Mouse (Mus musculus) stomach, postnatal 0 days (tissue): ENCODE measurements at regions not wholly inside any gene's neighbourhood (a gene's known extent, or its start where the extent isn't known, plus 50 kb on each side); places are given as distances from the start of the nearest gene placed in this dataset.

Experiments used
- ATAC-seq: fragments of 200-750 bp; cut with Nextera tagmentation; 2 replicates; pipeline ENCODE4 v1.8.0; 2017; ENCODE audit not compliant: low FRiP score, low TSS enrichment
- DNase-seq: peaks from one replicate; pipeline ENCODE4 v3.0.0-alpha.2; 2016; ENCODE audit warnings: low spot score
- H3K27ac ChIP-seq: fragments of 300-500 bp; sonication (generic); replicated peaks from 2 replicates; pipeline ENCODE4 v1.5.1; 2014; ENCODE audit warnings: mild to moderate bottlenecking, control low read depth
- H3K27me3 ChIP-seq: fragments of 300-500 bp; sonication (generic); 2 replicates; pipeline ENCODE4 v1.6.1; 2014; ENCODE audit warnings: low read length; ENCODE audit not compliant: control insufficient read depth, insufficient read depth
- H3K36me3 ChIP-seq: fragments of 300-500 bp; sonication (generic); 2 replicates; pipeline ENCODE4 v1.6.1; 2014; ENCODE audit warnings: low read length, mixed read lengths; ENCODE audit not compliant: control insufficient read depth, insufficient read depth
- H3K4me1 ChIP-seq: fragments of 300-500 bp; sonication (generic); replicated peaks from 2 replicates; pipeline ENCODE4 v1.6.1; 2014; ENCODE audit warnings: antibody characterized with exemption; ENCODE audit not compliant: control insufficient read depth, insufficient read depth
- H3K4me2 ChIP-seq: fragments of 300-500 bp; sonication (generic); replicated peaks from 2 replicates; pipeline ENCODE4 v1.6.1; 2014; ENCODE audit warnings: low read depth, mild to moderate bottlenecking, control low read depth, moderate library complexity
- H3K4me3 ChIP-seq: fragments of 300-500 bp; sonication (generic); 2 replicates; pipeline ENCODE4 v1.5.1; 2014; ENCODE audit warnings: low read depth, low read length, control low read depth
- H3K9ac ChIP-seq: fragments of 300-500 bp; sonication (generic); 2 replicates; pipeline ENCODE4 v1.6.1; 2014; ENCODE audit warnings: mild to moderate bottlenecking, low read length, control low read depth, mixed read lengths
- H3K9me3 ChIP-seq: fragments of 300-500 bp; sonication (generic); 2 replicates; pipeline ENCODE4 v1.6.1; 2016; ENCODE audit warnings: low read length; ENCODE audit not compliant: control insufficient read depth
- CTCF ChIP-seq: IDR thresholded peaks from 2 replicates; pipeline ENCODE4 v1.5.1; 2016; ENCODE audit warnings: antibody characterized with exemption, low read depth, mild to moderate bottlenecking, moderate library complexity
- EP300 ChIP-seq: optimal IDR thresholded peaks from 2 replicates; pipeline ENCODE3; 2016; ENCODE audit warnings: antibody characterized with exemption
- WGBS: fragments of 180-500 bp; shearing (Covaris S2); extraction: QIAGEN DNeasy Blood & Tissue Kit; methylation state at CpG from one replicate; pipeline ENCODE4 v1.1.7; 2014; 5-methylcytosine and 5-hydroxymethylcytosine counted together

- ATAC-seq, result no peak
- H3K4me1 ChIP-seq, result no peaks in the 10 kb centered on the region
- no peaks in the 10 kb centered on the region for H3K9me3 ChIP-seq
- H3K27me3 ChIP-seq, result no peaks in the 10 kb centered on the region
- DNase-seq, result no peak
- no peak overlapping the region for H3K4me3 ChIP-seq
- no peaks in the 10 kb centered on the region for H3K36me3 ChIP-seq
- H3K27ac ChIP-seq, result no peak overlapping the region
- WGBS, result 84% methylated on average over 14 of the region's 14 CpGs
- TF ChIP-seq CTCF, result no peak
- TF ChIP-seq EP300, result no peak
- H3K4me2 ChIP-seq, result no peak overlapping the region
- H3K9ac ChIP-seq, result no peak overlapping the region
Observed at GRCm38 (mm10) chr14:46646673-46647318, 113.5 kb upstream of the Cdkn3 start.

- ATAC-seq, result no peak
Observed at GRCm38 (mm10) chr14:46639116-46639826, 121.1 kb upstream of the Cdkn3 start.

GRCm38 (mm10) chr14:46638516-46638915 is 121.8 kb upstream of the Cdkn3 start:
- no peak for ATAC-seq
- no peaks in the 10 kb centered on the region for H3K4me1 ChIP-seq
- no peaks in the 10 kb centered on the region for H3K36me3 ChIP-seq
- no peaks in the 10 kb centered on the region for H3K27me3 ChIP-seq
- WGBS, result 93% methylated on average over 6 of the region's 6 CpGs
- no peak for TF ChIP-seq CTCF
- TF ChIP-seq EP300, result no peak
- H3K9ac ChIP-seq, result no peak overlapping the region
- no peak overlapping the region for H3K4me2 ChIP-seq
- DNase-seq, result no peak
- no peak overlapping the region for H3K27ac ChIP-seq
- no peaks in the 10 kb centered on the region for H3K9me3 ChIP-seq
- no peak overlapping the region for H3K4me3 ChIP-seq

More at GRCm38 (mm10) chr14:46639116-46639826, 121.1 kb upstream of the Cdkn3 start:
- Histone ChIP-seq H3K9me3 (no peaks in the 10 kb centered on the region), H3K4me3 (no peak overlapping the region), H3K27ac (no peak overlapping the region), H3K4me2 (no peak overlapping the region), H3K4me1 (no peaks in the 10 kb centered on the region), H3K9ac (no peak overlapping the region), H3K36me3 (no peaks in the 10 kb centered on the region), H3K27me3 (no peaks in the 10 kb centered on the region)
- TF ChIP-seq CTCF (no peak), EP300 (no peak)
- 40% methylated on average over 8 of the region's 8 CpGs for WGBS
- no peak for DNase-seq

- ATAC-seq (no peak), DNase-seq (no peak)
- Histone ChIP-seq H3K4me2 (no peak overlapping the region), H3K27me3 (no peaks in the 10 kb centered on the region), H3K27ac (no peak overlapping the region), H3K9me3 (no peaks in the 10 kb centered on the region), H3K4me3 (no peak overlapping the region), H3K9ac (no peak overlapping the region), H3K36me3 (no peaks in the 10 kb centered on the region), H3K4me1 (no peaks in the 10 kb centered on the region)
- TF ChIP-seq EP300, result no peak
- TF ChIP-seq CTCF, result no peak
- 86% methylated on average over 5 of the region's 5 CpGs for WGBS
Observed at GRCm38 (mm10) chr14:46637240-46637639, 123.1 kb upstream of the Cdkn3 start.

GRCm38 (mm10) chr14:46636364-46636763 is 124.0 kb upstream of the Cdkn3 start:
- Histone ChIP-seq H3K4me1 (no peaks in the 10 kb centered on the region), H3K27me3 (no peaks in the 10 kb centered on the region), H3K27ac (no peak overlapping the region), H3K9ac (no peak overlapping the region), H3K9me3 (no peaks in the 10 kb centered on the region), H3K4me2 (no peak overlapping the region), H3K36me3 (no peaks in the 10 kb centered on the region), H3K4me3 (no peak overlapping the region)
- TF ChIP-seq CTCF, result no peak
- no peak for TF ChIP-seq EP300
- ATAC-seq, result peak; percentile 78
- no peak for DNase-seq
- 49% methylated on average over 6 of the region's 6 CpGs for WGBS

GRCm38 (mm10) chr14:46635322-46635721 is 125.0 kb upstream of the Cdkn3 start:
- H3K9me3 ChIP-seq, result no peaks in the 10 kb centered on the region
- no peaks in the 10 kb centered on the region for H3K36me3 ChIP-seq
- TF ChIP-seq CTCF (no peak), EP300 (no peak)
- no peak overlapping the region for H3K4me3 ChIP-seq
- no peak overlapping the region for H3K4me2 ChIP-seq
- no peaks in the 10 kb centered on the region for H3K4me1 ChIP-seq
- no peak overlapping the region for H3K27ac ChIP-seq
- ATAC-seq (no peak), DNase-seq (no peak)
- H3K27me3 ChIP-seq, result no peaks in the 10 kb centered on the region
- WGBS, result 55% methylated on average over 3 of the region's 3 CpGs
- H3K9ac ChIP-seq, result no peak overlapping the region
